Mouse (Mus musculus): ENCODE data around the gene Efhd1.

The Efhd1 gene

GRCm38 (mm10) chr1:87264134-87265006, at the start of gene Efhd1:
Gene Efhd1 (plus strand): TSS chr1:87264363.
- DNase-seq (ENCODE audit: low read depth in 2 of 2, low spot score in 2 of 2) = no peak

DNA sequence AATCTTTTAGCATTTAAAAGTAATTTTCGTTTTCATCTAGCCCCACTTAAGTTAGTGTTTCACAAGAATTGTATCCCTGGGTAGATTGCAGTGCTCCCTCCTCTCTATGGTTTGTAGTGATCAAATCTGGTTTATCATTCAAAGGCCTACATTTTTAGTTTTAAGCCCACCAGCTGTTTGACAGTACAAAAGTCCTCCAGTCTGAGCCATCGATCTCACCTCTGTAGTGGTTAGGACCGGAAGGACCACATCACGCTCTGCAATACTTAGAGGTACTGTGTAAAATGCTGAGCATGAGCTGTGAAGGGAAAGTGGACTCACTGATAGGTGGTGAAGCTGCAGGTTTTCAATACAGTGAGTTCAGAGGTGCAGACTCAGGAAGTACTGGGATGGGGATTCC, 49.4 kb upstream of the Efhd1 start:
- peak in 1 of 2 experiments; percentile 25 for DNase-seq (ENCODE audit: low read depth in 2 of 2, low spot score in 2 of 2)

- DNase-seq (ENCODE audit: low read depth in 2 of 2, low spot score in 2 of 2) = no peak
Observed at GRCm38 (mm10) chr1:87217938-87218337, 46.2 kb upstream of the Efhd1 start.

GRCm38 (mm10) chr1:87225739-87226138, 38.4 kb upstream of the Efhd1 start:
- DNase-seq (ENCODE audit: low read depth in 2 of 2, low spot score in 2 of 2) = no peak

DNA sequence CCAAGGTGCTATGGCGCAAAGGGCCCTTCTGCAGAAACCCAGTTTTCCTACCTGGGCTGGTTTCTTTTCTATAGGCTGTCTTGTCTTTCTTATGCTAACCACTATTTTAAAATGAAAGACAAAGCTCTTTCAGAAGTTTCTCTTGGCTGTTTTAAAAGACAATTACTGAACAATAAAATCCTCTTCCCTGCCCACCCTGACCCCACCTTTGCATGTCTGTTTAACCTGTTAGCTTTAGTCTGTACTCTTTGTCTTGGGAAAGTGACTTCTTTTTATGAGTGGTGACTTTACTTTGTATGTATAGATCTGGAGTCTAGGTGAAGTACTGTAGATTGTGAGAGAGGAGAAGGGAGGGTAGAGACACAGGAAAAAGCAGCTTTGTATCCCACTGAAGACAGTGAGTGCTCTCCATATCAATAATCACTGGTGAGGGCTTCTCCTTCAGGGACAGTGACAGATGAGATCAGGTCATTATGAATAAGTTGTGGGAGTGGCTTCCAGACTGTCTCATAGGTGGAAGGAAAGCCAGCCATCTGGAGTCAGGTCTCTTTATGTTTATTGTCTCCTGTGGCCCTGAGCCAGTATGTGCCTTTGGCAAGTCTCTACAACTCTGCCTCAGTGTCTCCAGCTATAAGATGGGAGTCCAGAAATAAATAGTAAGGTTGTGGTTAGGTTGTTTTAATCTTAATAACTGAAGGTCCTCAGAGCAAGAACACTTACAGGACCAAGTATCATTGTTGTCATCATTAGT, 37.6 kb upstream of the Efhd1 start:
- DNase-seq (ENCODE audit: low read depth in 2 of 2, low spot score in 2 of 2) = no peak

DNA sequence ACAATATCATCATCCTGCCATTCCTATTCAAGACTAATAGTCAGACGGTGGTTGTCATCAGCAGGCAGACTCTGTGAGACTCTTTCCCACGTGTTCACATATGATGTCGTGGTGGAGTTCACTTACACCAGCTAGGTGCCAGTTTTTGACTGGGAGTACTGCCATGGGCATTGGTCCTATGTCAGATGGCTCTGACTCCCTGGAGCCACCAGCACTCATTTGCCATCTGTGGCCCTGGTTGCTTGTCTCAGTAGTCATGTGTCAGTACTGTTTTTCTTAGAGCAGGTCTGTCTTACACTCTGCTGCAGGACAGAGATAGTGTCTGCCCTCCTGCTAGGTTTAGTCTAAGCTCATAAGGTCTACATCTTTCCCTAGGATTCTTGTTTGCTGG, 37.0 kb upstream of the Efhd1 start:
- no peak for DNase-seq (ENCODE audit: low read depth in 2 of 2, low spot score in 2 of 2)

GRCm38 (mm10) chr1:87230606-87231005, 33.6 kb upstream of the Efhd1 start:
- DNase-seq (ENCODE audit: low read depth in 2 of 2, low spot score in 2 of 2) = no peak

GRCm38 (mm10) chr1:87232197-87232596, 32.0 kb upstream of the Efhd1 start:
- DNase-seq (ENCODE audit: low read depth in 2 of 2, low spot score in 2 of 2) = no peak

GRCm38 (mm10) chr1:87239056-87239455, 25.1 kb upstream of the Efhd1 start:
- DNase-seq (ENCODE audit: low read depth in 2 of 2, low spot score in 2 of 2) = no peak

GRCm38 (mm10) chr1:87243021-87243420, 21.1 kb upstream of the Efhd1 start:
- no peak for DNase-seq (ENCODE audit: low read depth in 2 of 2, low spot score in 2 of 2)

GRCm38 (mm10) chr1:87245430-87245829, 18.7 kb upstream of the Efhd1 start:
- no peak for DNase-seq (ENCODE audit: low read depth in 2 of 2, low spot score in 2 of 2)

GRCm38 (mm10) chr1:87245929-87246815, 18.0 kb upstream of the Efhd1 start:
- peak; percentile 59 to 69 for DNase-seq (ENCODE audit: low read depth in 2 of 2, low spot score in 2 of 2)

DNA sequence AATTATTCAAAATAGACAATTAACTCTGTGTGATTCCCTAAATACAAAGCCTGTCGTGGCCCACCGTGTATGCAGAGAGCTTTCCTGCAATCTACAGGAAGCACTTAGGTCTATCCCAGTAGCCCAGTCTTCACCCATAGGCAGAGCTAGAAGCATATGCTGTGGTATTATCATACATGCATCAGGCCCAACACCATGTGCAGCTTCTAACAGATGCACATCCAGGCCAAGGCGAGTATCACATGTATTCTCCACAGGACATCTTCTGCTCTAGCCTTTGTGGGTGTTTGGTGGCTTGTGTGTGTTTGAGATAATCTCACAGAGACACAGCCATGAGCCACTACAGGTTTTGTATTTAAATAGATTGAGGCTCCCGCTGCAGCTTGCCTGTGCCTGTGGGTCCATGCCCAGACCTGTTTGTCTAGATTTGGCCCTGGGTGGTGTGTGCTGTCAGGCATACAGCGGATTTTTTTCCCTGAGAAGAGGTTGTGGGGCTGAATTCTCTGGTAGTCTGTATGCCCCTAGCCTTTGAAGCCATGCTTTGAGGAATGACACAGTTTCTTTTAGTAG, 12.0 kb upstream of the Efhd1 start:
- DNase-seq (ENCODE audit: low read depth in 2 of 2, low spot score in 2 of 2) = no peak

DNA sequence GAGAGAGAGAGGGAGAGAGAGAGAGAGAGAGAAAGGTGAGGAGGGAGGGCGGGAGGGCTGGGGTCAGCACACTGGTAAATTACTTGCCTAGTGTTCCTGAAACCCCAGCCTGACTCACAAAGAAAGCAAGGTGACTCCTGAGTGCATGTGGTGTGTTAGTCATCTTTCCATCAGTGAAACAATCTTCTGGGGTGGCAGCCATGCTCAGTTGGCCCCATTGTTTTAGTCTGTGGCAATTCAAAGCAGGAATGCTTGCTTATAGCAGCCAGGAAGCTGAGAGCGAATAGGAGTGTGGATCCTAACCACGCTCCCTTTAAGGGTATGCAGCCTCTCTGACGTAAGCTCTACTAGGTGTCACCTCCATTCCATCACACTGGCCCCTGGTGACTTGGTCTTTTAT, 9.0 kb upstream of the Efhd1 start:
- no peak for DNase-seq (ENCODE audit: low read depth in 2 of 2, low spot score in 2 of 2)

DNA sequence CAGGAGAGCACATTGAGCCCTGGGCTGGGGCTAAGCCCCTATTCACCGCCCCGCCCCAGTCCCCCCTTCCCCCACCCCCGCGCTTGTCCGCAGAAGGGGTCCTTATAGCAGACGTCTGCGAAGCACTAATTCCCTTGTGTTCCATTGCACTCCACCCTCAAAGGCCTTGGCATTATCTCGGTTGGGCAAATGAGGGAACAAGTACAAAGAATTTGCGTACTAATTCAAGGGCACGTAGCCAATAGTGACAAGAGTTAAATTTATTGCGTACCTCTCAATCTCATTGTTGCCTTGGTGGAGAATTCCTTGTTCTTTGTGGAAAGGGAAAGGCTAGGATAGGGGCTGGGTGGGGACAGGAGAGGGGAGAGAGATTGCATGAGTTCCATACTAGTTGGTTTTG, 6.5 kb upstream of the Efhd1 start:
- no peak for DNase-seq (ENCODE audit: low read depth in 2 of 2, low spot score in 2 of 2)

DNA sequence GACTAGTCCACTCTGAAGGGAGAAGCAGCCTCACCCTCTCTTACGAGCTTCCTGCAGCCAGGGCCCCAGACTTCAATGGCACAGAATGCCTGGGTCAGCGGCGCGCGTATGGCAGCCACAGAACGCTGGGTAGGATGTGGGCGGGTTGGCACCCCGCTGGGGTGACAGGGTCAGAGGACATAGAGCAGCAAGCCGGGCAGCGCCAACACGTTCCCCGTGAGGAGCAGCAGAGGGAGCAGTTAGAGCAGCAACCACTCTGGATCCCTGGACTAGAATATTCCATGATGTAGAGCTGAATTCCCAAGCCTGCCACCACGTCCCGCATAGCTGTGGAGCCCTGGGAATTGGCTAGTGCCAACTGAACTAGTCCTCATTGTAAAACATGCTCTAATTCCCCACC, 5.7 kb upstream of the Efhd1 start:
- DNase-seq (ENCODE audit: low read depth in 2 of 2, low spot score in 2 of 2) = no peak

GRCm38 (mm10) chr1:87259316-87259715, 4.8 kb upstream of the Efhd1 start:
- DNase-seq (ENCODE audit: low read depth in 2 of 2, low spot score in 2 of 2) = no peak

DNA sequence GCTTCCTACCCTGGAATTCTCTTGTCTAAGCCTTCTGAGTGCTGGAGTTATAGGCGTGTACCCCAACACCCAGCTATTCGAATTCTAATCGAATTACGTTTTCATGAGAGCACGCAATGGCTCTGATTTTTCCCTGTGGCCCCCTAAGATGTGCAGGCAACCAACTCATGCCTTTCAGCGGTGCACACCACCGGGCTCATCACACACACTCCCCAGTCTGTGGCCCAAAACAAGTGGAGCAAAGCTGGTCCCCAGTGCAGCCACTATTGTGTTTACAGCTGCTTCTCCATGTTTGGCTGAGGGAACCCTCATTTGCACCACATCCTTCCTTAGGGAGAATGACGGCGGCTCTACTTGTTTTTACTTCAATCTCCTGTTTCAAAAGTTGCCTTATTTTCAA, 906 bp upstream of the Efhd1 start:
- no peak for DNase-seq (ENCODE audit: low read depth in 2 of 2, low spot score in 2 of 2)

DNA sequence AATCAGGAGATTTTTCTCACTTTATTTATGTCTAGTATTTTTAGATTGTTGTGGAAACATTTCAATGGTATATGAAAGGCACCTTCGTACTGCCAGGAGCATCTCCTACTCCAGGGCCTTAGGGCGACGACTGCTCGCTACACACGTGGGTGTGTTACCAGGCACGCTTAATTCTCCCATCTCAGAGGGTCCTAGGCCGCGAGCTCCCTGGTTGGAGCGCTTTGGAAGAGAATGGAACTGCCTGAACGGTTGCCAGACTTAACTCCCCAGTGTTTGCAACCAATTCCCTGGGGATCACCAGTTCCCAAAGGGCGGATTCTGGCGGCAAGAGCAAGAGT, 398 bp upstream of the Efhd1 start:
- no peak for DNase-seq (ENCODE audit: low read depth in 2 of 2, low spot score in 2 of 2)

- no peak for DNase-seq (ENCODE audit: low read depth in 2 of 2, low spot score in 2 of 2)
Observed at GRCm38 (mm10) chr1:87265200-87265599, 1.0 kb downstream of the Efhd1 start.
